Mouse (Mus musculus) heart, postnatal 0 days (tissue): ENCODE measurements at regions not wholly inside any gene's neighbourhood (a gene's known extent, or its start where the extent isn't known, plus 50 kb on each side); places are given as distances from the start of the nearest gene placed in this dataset.
A peak's percentile ranks its signal among the peaks of the same experiment; 100 is the strongest.

Experiments
- ATAC-seq: fragments of 200-750 bp; cut with Nextera tagmentation; 2 replicates; pipeline ENCODE4 v1.8.0; 2017; ENCODE audit warnings: low read depth, moderate number of reproducible peaks, moderate library complexity; ENCODE audit not compliant: insufficient read depth
- DNase-seq: peaks from one replicate; pipeline ENCODE4 v3.0.0-alpha.2; 2016; ENCODE audit warnings: low spot score
- H3K27ac ChIP-seq: fragments of 300-500 bp; sonication (generic); 2 replicates; pipeline ENCODE4 v1.5.1; 2014; ENCODE audit warnings: low read depth, mild to moderate bottlenecking
- H3K27me3 ChIP-seq: fragments of 300-500 bp; sonication (generic); 2 replicates; pipeline ENCODE4 v1.6.1; 2014; ENCODE audit warnings: low read length, mixed read lengths; ENCODE audit not compliant: control insufficient read depth, insufficient read depth
- H3K36me3 ChIP-seq: fragments of 300-500 bp; sonication (generic); replicated peaks from 2 replicates; pipeline ENCODE4 v1.6.1; 2014; ENCODE audit warnings: low read length, mixed read lengths; ENCODE audit not compliant: control insufficient read depth, insufficient read depth
- H3K4me1 ChIP-seq: fragments of 300-500 bp; sonication (generic); 2 replicates; pipeline ENCODE4 v1.6.1; 2014; ENCODE audit warnings: antibody characterized with exemption; ENCODE audit not compliant: control insufficient read depth, insufficient read depth
- H3K4me2 ChIP-seq: fragments of 300-500 bp; sonication (generic); 2 replicates; pipeline ENCODE4 v1.6.1; 2014; ENCODE audit warnings: low read depth, mild to moderate bottlenecking, low read length, moderate library complexity
- H3K4me3 ChIP-seq: fragments of 300-500 bp; sonication (generic); 2 replicates; pipeline ENCODE4 v1.5.1; 2014; ENCODE audit warnings: low read depth, low read length
- H3K9ac ChIP-seq: fragments of 300-500 bp; sonication (generic); replicated peaks from 2 replicates; pipeline ENCODE4 v1.6.1; 2014; ENCODE audit warnings: low read depth, low read length, mixed read lengths
- H3K9me3 ChIP-seq: fragments of 300-500 bp; sonication (generic); replicated peaks from 2 replicates; pipeline ENCODE4 v1.6.1; 2016; ENCODE audit warnings: low read length; ENCODE audit not compliant: control insufficient read depth
- CTCF ChIP-seq: IDR thresholded peaks from 2 replicates; pipeline ENCODE4 v1.5.1; 2016; ENCODE audit warnings: antibody characterized with exemption, control low read depth, low read depth
- EP300 ChIP-seq: IDR thresholded peaks from 2 replicates; pipeline ENCODE4 v1.6.1; 2016; ENCODE audit warnings: antibody characterized with exemption, low read depth
- WGBS: fragments of 180-500 bp; shearing (Covaris S2); extraction: QIAGEN DNeasy Blood & Tissue Kit; methylation state at CpG from one replicate; pipeline ENCODE4 v1.1.7; 2014; 5-methylcytosine and 5-hydroxymethylcytosine counted together

GRCm38 (mm10) chrX:104762377-104762776 lies 91.5 kb upstream of the Zdhhc15 start:
- Histone ChIP-seq H3K36me3 (no peaks in the 10 kb centered on the region), H3K4me1 (no peaks in the 10 kb centered on the region), H3K27ac (no peak overlapping the region), H3K9ac (no peak overlapping the region), H3K4me3 (no peak overlapping the region), H3K27me3 (no peaks in the 10 kb centered on the region), H3K9me3 (no peaks in the 10 kb centered on the region), H3K4me2 (no peak overlapping the region)
- DNase-seq (no peak), ATAC-seq (no peak)
- WGBS: 70% methylated on average over 3 of the region's 3 CpGs
- TF ChIP-seq EP300 (no peak), CTCF (no peak)

GRCm38 (mm10) chrX:104760311-104760710 lies 89.4 kb upstream of the Zdhhc15 start:
- ATAC-seq (no peak), DNase-seq (no peak)
- no peak overlapping the region for H3K27ac ChIP-seq
- no peak for TF ChIP-seq EP300
- no peak for TF ChIP-seq CTCF
- 83% methylated on average over 4 of the region's 4 CpGs for WGBS
- no peak overlapping the region for H3K9ac ChIP-seq
- no peaks in the 10 kb centered on the region for H3K9me3 ChIP-seq
- H3K4me3 ChIP-seq: no peak overlapping the region
- H3K27me3 ChIP-seq: no peaks in the 10 kb centered on the region
- no peaks in the 10 kb centered on the region for H3K36me3 ChIP-seq
- no peaks in the 10 kb centered on the region for H3K4me1 ChIP-seq
- H3K4me2 ChIP-seq: no peak overlapping the region

DNA sequence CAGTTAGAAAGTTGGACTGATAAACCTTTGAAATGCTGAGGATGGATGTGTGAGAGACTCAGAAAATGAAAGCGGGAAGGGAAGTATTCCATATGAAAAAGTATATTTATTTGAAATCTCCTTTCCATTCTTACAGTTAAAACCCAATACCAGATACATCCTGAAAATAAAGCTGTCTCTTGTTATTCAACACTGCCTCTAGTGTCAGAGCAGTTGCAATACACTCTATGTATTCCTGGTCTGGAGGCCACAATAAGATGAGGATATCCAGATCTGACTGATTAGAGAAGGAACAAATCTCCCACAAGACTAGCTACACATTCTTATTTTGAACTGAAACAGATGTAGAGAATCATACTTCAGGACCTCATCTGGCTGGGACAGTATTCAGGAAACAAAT lies 78.5 kb upstream of the Zdhhc15 start:
- Histone ChIP-seq H3K36me3 (no peaks in the 10 kb centered on the region), H3K27ac (no peak overlapping the region), H3K27me3 (no peaks in the 10 kb centered on the region), H3K9ac (no peak overlapping the region), H3K4me1 (no peaks in the 10 kb centered on the region), H3K4me2 (no peak overlapping the region), H3K4me3 (no peak overlapping the region), H3K9me3 (no peaks in the 10 kb centered on the region)
- TF ChIP-seq CTCF (peak; percentile 44), EP300 (no peak)
- no peak for ATAC-seq
- WGBS: 62% methylated on average over 1 of the region's 1 CpGs
- DNase-seq: no peak
